Mouse (Mus musculus): ENCODE results near the gene Il17rd.

DNA sequence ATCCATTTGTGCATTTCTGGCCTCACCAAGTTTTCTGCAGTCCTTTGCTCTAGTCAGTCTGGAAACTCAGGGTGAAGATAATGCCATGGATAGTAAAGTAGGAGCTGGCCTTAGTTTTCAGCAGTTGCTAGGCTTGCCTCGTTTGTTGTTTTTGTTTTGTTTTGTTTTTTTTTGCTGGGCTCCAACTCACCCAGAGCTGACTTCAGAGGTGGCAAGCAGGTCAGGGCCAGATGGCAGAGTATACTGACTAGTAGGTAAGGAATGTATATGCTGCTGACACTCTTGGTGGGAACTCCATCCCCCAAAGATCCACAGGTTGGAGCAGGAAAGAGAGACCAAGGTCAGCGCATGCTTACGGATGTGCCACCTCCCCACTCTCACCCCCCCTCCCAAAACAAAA is 31.4 kb downstream of the Il17rd start:
- TF ChIP-seq EP300 (IDR thresholded peaks at IDR 0.05; ENCODE audit: low read depth): no peak
- no peak for TF ChIP-seq CTCF (IDR thresholded peaks at IDR 0.05; ENCODE audit: low read depth)

All from liver, postnatal 0 days (tissue).